Mouse (Mus musculus) thymus, postnatal 25 days (tissue): ENCODE data around the gene Cpeb2.
A peak's percentile ranks its signal among the peaks of the same experiment; 100 is the strongest.

Experiments used
- DNase-seq: peaks from one replicate; pipeline ENCODE4 v3.0.0; 2022

Cpeb2 gene

GRCm38 (mm10) chr5:43232480-43233315 is at the start of gene Cpeb2:
TSS of gene Cpeb2 (plus strand) at chr5:43233170.
- DNase-seq, result peak; percentile 89

- no peak for DNase-seq
Observed at GRCm38 (mm10) chr5:43183556-43183955, 49.4 kb upstream of the Cpeb2 start.

- DNase-seq, result no peak
Observed at GRCm38 (mm10) chr5:43184834-43185233, 48.1 kb upstream of the Cpeb2 start.

- no peak for DNase-seq
Observed at GRCm38 (mm10) chr5:43185478-43185877, 47.5 kb upstream of the Cpeb2 start.

GRCm38 (mm10) chr5:43200686-43201085 is 32.3 kb upstream of the Cpeb2 start:
- DNase-seq, result no peak

- DNase-seq, result no peak
Observed at GRCm38 (mm10) chr5:43206495-43207053, 26.4 kb upstream of the Cpeb2 start.

GRCm38 (mm10) chr5:43217468-43217867 is 15.5 kb upstream of the Cpeb2 start:
- no peak for DNase-seq

GRCm38 (mm10) chr5:43217987-43218846 is 14.8 kb upstream of the Cpeb2 start:
- no peak for DNase-seq

GRCm38 (mm10) chr5:43218847-43219132 is 14.2 kb upstream of the Cpeb2 start:
- no peak for DNase-seq

GRCm38 (mm10) chr5:43223359-43223758 is 9.6 kb upstream of the Cpeb2 start:
- DNase-seq, result no peak

- no peak for DNase-seq
Observed at GRCm38 (mm10) chr5:43224245-43224644, 8.7 kb upstream of the Cpeb2 start.

GRCm38 (mm10) chr5:43226160-43226559 is 6.8 kb upstream of the Cpeb2 start:
- DNase-seq, result no peak

GRCm38 (mm10) chr5:43227607-43228006 is 5.4 kb upstream of the Cpeb2 start:
- DNase-seq, result no peak

GRCm38 (mm10) chr5:43231061-43231460 is 1.9 kb upstream of the Cpeb2 start:
- no peak for DNase-seq

GRCm38 (mm10) chr5:43232149-43232479 is 856 bp upstream of the Cpeb2 start:
- DNase-seq, result no peak

GRCm38 (mm10) chr5:43233316-43234181 is 579 bp downstream of the Cpeb2 start:
- peak; percentile 80 for DNase-seq

- DNase-seq, result peak; percentile 51
Observed at GRCm38 (mm10) chr5:43234321-43235185, 1.6 kb downstream of the Cpeb2 start.

GRCm38 (mm10) chr5:43235186-43235785 is 2.3 kb downstream of the Cpeb2 start:
- DNase-seq, result peak; percentile 45

GRCm38 (mm10) chr5:43235997-43236396 is 3.0 kb downstream of the Cpeb2 start:
- DNase-seq, result no peak

- DNase-seq, result no peak
Observed at GRCm38 (mm10) chr5:43236476-43236875, 3.5 kb downstream of the Cpeb2 start.

- DNase-seq, result no peak
Observed at GRCm38 (mm10) chr5:43237238-43237637, 4.3 kb downstream of the Cpeb2 start.
